In the genomic region with DNA sequence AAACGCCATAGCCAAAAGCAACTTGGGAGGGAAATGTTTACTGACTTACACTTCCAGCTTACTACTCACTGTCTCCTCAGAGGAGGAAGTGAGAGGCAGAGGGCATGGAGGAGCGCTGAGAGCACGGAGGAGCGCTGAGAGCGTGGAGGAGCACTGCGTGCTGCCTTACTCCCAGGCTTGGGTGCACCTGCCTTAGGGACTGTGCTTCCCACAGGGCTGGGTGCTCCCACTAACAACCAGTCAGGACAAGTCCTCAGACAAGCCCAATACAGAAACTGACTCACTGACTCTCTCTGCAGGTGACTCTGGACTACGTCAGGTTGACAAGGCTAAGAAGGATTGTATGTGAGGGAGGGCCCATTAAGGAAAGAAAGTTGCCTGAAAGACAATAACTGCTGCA, we compare ENCODE assay signal across 18 mouse cellular contexts. TPM values are rescaled to one million over a fixed set of nuclear protein-coding genes. Genes with fewer than 3 reads are reported as not detected.
DNase-seq lines count a peak whose midpoint lies in the region; TF ChIP-seq lines count a peak whose summit lies in the region.
"Had no signal": no experiment of that assay in that cellular context is flagged by ENCODE, and none has a peak within 500 bp of the region (broad histone marks: within the 10 kb centered on the region; RNA-seq: fewer than 3 reads in every experiment).

No protein-coding gene starts in this region.

- TF ChIP-seq CTCF in layer of hippocampus, adult 2 months (conservative IDR thresholded peaks at IDR 0.05): no peak

- DNase-seq in heart, adult 18-20 months: peak; percentile 15 to 35
- no peak for DNase-seq in heart, adult 8-10 months (ENCODE audit: low spot score)
- DNase-seq in A20 (ENCODE audit: low read depth, low spot score): peak; percentile 7
- DNase-seq in brain, adult 2 months (ENCODE audit: low read depth, low spot score): peak; percentile 13
- no peak for DNase-seq in layer of hippocampus, adult 2 months (ENCODE audit: low spot score in 2 of 2)
- DNase-seq in right cerebral cortex, postnatal 14 days: no peak
- DNase-seq: adrenal gland, adult 8-10 months; adrenal gland, postnatal 25 days; cerebellum, adult 18-20 months; cerebellum, adult 9-10 months; cerebellum, postnatal 14 days; gastrocnemius, postnatal 10 days had no signal

- H3K27ac ChIP-seq in layer of hippocampus, adult 2 months: no peak overlapping the region
- H3K27ac ChIP-seq: forebrain, embryonic 10.5 days; forebrain, embryonic 13.5 days; heart, embryonic 15.5 days; hindbrain, embryonic 14.5 days; hindbrain, postnatal 0 days had no signal

- H3K4me3 ChIP-seq in layer of hippocampus, adult 2 months: no peak overlapping the region
- H3K4me3 ChIP-seq: forebrain, embryonic 10.5 days; forebrain, embryonic 13.5 days; heart, embryonic 12.5 days; heart, embryonic 15.5 days had no signal

RNA-seq across cellular contexts. Expression of a gene that starts 27.2 kb away (rescaled TPM):
- 10 to 100 TPM; 15.9 to 16.7 TPM for total RNA-seq in heart, adult 18-20 months (2021)
- total RNA-seq in heart, adult 8-10 months (2022): 10 to 100 TPM; 11.8 to 16.8 (median 15.5) TPM
- total RNA-seq in layer of hippocampus, adult 2 months (2021): 10 to 100 TPM; 24.6 to 27.7 TPM

Comparison
In these comparisons a context has a peak if more than half of its experiments do, and no peak if none do; other contexts are left out.
1. DNase-seq: peak in heart, adult 18-20 months (2 of 2), A20 (single experiment) and brain, adult 2 months (single experiment); none in heart, adult 8-10 months (single experiment), layer of hippocampus, adult 2 months (0 of 2) and right cerebral cortex, postnatal 14 days (single experiment).